Mouse (Mus musculus): ENCODE results near the gene Zfp72. TPM values are rescaled to one million over a fixed set of nuclear protein-coding genes. Genes with fewer than 3 reads are reported as not detected.

Zfp72 gene
- polyA plus RNA-seq, 1 experiment from 2014 or later = 2.3 TPM

GRCm38 (mm10) chr13:74381533-74382276 is 8.9 kb downstream of the Zfp72 start:
- 61% methylated on average over 10 of the region's 10 CpGs for WGBS
- Histone ChIP-seq H3K4me1 (replicated peaks; ENCODE audit: control insufficient read depth, insufficient read depth) (no peaks in the 10 kb centered on the region), H3K9ac (ENCODE audit: low read length) (0 out of 2 replicates have a peak overlapping the region, but pooled peaks have one; percentile 18), H3K27me3 (ENCODE audit: control insufficient read depth, insufficient read depth, low read length) (no peaks in the 10 kb centered on the region), H3K4me3 (ENCODE audit: low read depth, low read length) (no peak overlapping the region), H3K9me3 (ENCODE audit: control insufficient read depth, low read length) (no peaks in the 10 kb centered on the region), H3K36me3 (ENCODE audit: control insufficient read depth, insufficient read depth, low read length) (no peaks in the 10 kb centered on the region), H3K27ac (replicated peaks) (0 out of 2 replicates have a peak overlapping the region, but pooled peaks have one; percentile 13), H3K4me2 (replicated peaks; ENCODE audit: low read depth) (no peak overlapping the region)
- DNase-seq (ENCODE audit: low spot score) (no peak), ATAC-seq (ENCODE audit: low FRiP score, low TSS enrichment) (no peak)
- no peak for TF ChIP-seq CTCF (IDR thresholded peaks at IDR 0.05; ENCODE audit: low read depth)
- TF ChIP-seq EP300 (optimal IDR thresholded peaks at IDR 0.05) = no peak

GRCm38 (mm10) chr13:74363859-74364235 is 26.8 kb downstream of the Zfp72 start, which contains the start of gene Lrrc14b:
TSS of gene Lrrc14b (minus strand) at chr13:74364005.
- no peaks in the 10 kb centered on the region for H3K27me3 ChIP-seq (ENCODE audit: control insufficient read depth, insufficient read depth, low read length)
- H3K4me3 ChIP-seq (ENCODE audit: low read depth, low read length) = no peak within 1 kb of the TSS
- H3K4me1 ChIP-seq (replicated peaks; ENCODE audit: control insufficient read depth, insufficient read depth) = no peaks in the 10 kb centered on the region
- H3K9me3 ChIP-seq (ENCODE audit: control insufficient read depth, low read length) = no peaks in the 10 kb centered on the region
- ATAC-seq (ENCODE audit: low FRiP score, low TSS enrichment) (peak; percentile 12; the same call in 1 of the 2 replicates), DNase-seq (ENCODE audit: low spot score) (no peak)
- WGBS = 65% methylated on average over 8 of the region's 8 CpGs
- TF ChIP-seq EP300 (optimal IDR thresholded peaks at IDR 0.05) = no peak
- TF ChIP-seq CTCF (IDR thresholded peaks at IDR 0.05; ENCODE audit: low read depth) = no peak
- no peak within 1 kb of the TSS for H3K4me2 ChIP-seq (replicated peaks; ENCODE audit: low read depth)
- no peaks in the 10 kb centered on the region for H3K36me3 ChIP-seq (ENCODE audit: control insufficient read depth, insufficient read depth, low read length)
- no peak within 1 kb of the TSS for H3K9ac ChIP-seq (ENCODE audit: low read length)
- H3K27ac ChIP-seq (replicated peaks) = no peak within 1 kb of the TSS

- ATAC-seq (ENCODE audit: low FRiP score, low TSS enrichment) (peak; percentile 59; the same call in 1 of the 2 replicates), DNase-seq (ENCODE audit: low spot score) (no peak)
- no peaks in the 10 kb centered on the region for H3K4me1 ChIP-seq (replicated peaks; ENCODE audit: control insufficient read depth, insufficient read depth)
- H3K4me2 ChIP-seq (replicated peaks; ENCODE audit: low read depth) = no peak overlapping the region
- no peak for TF ChIP-seq EP300 (optimal IDR thresholded peaks at IDR 0.05)
- no peak for TF ChIP-seq CTCF (IDR thresholded peaks at IDR 0.05; ENCODE audit: low read depth)
- WGBS = 81% methylated on average over 13 of the region's 13 CpGs
- no peaks in the 10 kb centered on the region for H3K27me3 ChIP-seq (ENCODE audit: control insufficient read depth, insufficient read depth, low read length)
- no peaks in the 10 kb centered on the region for H3K9me3 ChIP-seq (ENCODE audit: control insufficient read depth, low read length)
- H3K36me3 ChIP-seq (ENCODE audit: control insufficient read depth, insufficient read depth, low read length) = no peaks in the 10 kb centered on the region
- H3K27ac ChIP-seq (replicated peaks) = no peak overlapping the region
- no peak overlapping the region for H3K9ac ChIP-seq (ENCODE audit: low read length)
- no peak overlapping the region for H3K4me3 ChIP-seq (ENCODE audit: low read depth, low read length)
These were observed 27.3 kb downstream of the Zfp72 start for GRCm38 (mm10) chr13:74363176-74363858.

- no peaks in the 10 kb centered on the region for H3K4me1 ChIP-seq (replicated peaks; ENCODE audit: control insufficient read depth, insufficient read depth)
- ATAC-seq (ENCODE audit: low FRiP score, low TSS enrichment) (no peak), DNase-seq (ENCODE audit: low spot score) (no peak)
- no peak overlapping the region for H3K4me2 ChIP-seq (replicated peaks; ENCODE audit: low read depth)
- 71% methylated on average over 2 of the region's 2 CpGs for WGBS
- H3K27me3 ChIP-seq (ENCODE audit: control insufficient read depth, insufficient read depth, low read length) = no peaks in the 10 kb centered on the region
- no peak overlapping the region for H3K27ac ChIP-seq (replicated peaks)
- no peak overlapping the region for H3K9ac ChIP-seq (ENCODE audit: low read length)
- TF ChIP-seq EP300 (optimal IDR thresholded peaks at IDR 0.05) (no peak), CTCF (IDR thresholded peaks at IDR 0.05; ENCODE audit: low read depth) (no peak)
- H3K9me3 ChIP-seq (ENCODE audit: control insufficient read depth, low read length) = no peaks in the 10 kb centered on the region
- no peak overlapping the region for H3K4me3 ChIP-seq (ENCODE audit: low read depth, low read length)
- H3K36me3 ChIP-seq (ENCODE audit: control insufficient read depth, insufficient read depth, low read length) = peaks cover 3% of the 10 kb centered on the region; the same call in 1 of the 2 replicates
These were observed 28.4 kb downstream of the Zfp72 start for GRCm38 (mm10) chr13:74362218-74362617.

- Histone ChIP-seq H3K4me2 (replicated peaks; ENCODE audit: low read depth) (no peak overlapping the region), H3K27me3 (ENCODE audit: control insufficient read depth, insufficient read depth, low read length) (no peaks in the 10 kb centered on the region), H3K36me3 (ENCODE audit: control insufficient read depth, insufficient read depth, low read length) (peaks cover 8% of the 10 kb centered on the region), H3K4me1 (replicated peaks; ENCODE audit: control insufficient read depth, insufficient read depth) (no peaks in the 10 kb centered on the region), H3K4me3 (ENCODE audit: low read depth, low read length) (no peak overlapping the region), H3K27ac (replicated peaks) (no peak overlapping the region), H3K9me3 (ENCODE audit: control insufficient read depth, low read length) (no peaks in the 10 kb centered on the region), H3K9ac (ENCODE audit: low read length) (no peak overlapping the region)
- WGBS = 96% methylated on average over 13 of the region's 13 CpGs
- ATAC-seq (ENCODE audit: low FRiP score, low TSS enrichment) (no peak), DNase-seq (ENCODE audit: low spot score) (no peak)
- TF ChIP-seq CTCF (IDR thresholded peaks at IDR 0.05; ENCODE audit: low read depth) (no peak), EP300 (optimal IDR thresholded peaks at IDR 0.05) (no peak)
These were observed 34.1 kb downstream of the Zfp72 start for GRCm38 (mm10) chr13:74356491-74356890.
